Mouse (Mus musculus) heart, adult 2 months (tissue): ENCODE results near the gene Snx11. TPM values are rescaled to one million over a fixed set of nuclear protein-coding genes. Genes with fewer than 3 reads are reported as not detected.

Experiments used
- DNase-seq, 2 experiments: peaks; one replicate each; pipeline ENCODE4 v3.0.0; 2021
- H3K27ac ChIP-seq: fragments of 200-600 bp; 2 replicates; pipeline ENCODE4 v1.8.1; 2022
- H3K27me3 ChIP-seq: fragments of 200-500 bp; 2 replicates; pipeline ENCODE4 v1.6.1; 2012; ENCODE audit warnings: mild to moderate bottlenecking, low read length, inconsistent platforms, mixed read lengths; ENCODE audit not compliant: control insufficient read depth, insufficient read depth
- H3K36me3 ChIP-seq: fragments of 200-500 bp; 2 replicates; pipeline ENCODE4 v1.6.1; 2012; ENCODE audit warnings: low read length, inconsistent platforms; ENCODE audit not compliant: control insufficient read depth, insufficient read depth
- H3K4me1 ChIP-seq: fragments of 200-500 bp; 2 replicates; pipeline ENCODE4 v1.6.1; 2011; ENCODE audit warnings: low read length; ENCODE audit not compliant: control insufficient read depth, insufficient read depth
- H3K4me3 ChIP-seq: fragments of 200-600 bp; 2 replicates; pipeline ENCODE4 v1.8.1; 2022
- H3K79me2 ChIP-seq: fragments of 200-500 bp; replicated peaks from 2 replicates; pipeline ENCODE4 v1.6.1; 2012; ENCODE audit warnings: mild to moderate bottlenecking, inconsistent platforms, low read length, moderate library complexity, mixed read lengths; ENCODE audit not compliant: control insufficient read depth, insufficient read depth
- H3K9ac ChIP-seq: fragments of 200-500 bp; 2 replicates; pipeline ENCODE4 v1.6.1; 2012; ENCODE audit warnings: low read depth, mild to moderate bottlenecking, control low read depth, inconsistent platforms, low read length, mixed read lengths
- CTCF ChIP-seq: fragments of 200-600 bp; IDR thresholded peaks from 2 replicates; pipeline ENCODE4 v1.8.1; 2022; ENCODE audit warnings: antibody characterized with exemption, mild to moderate bottlenecking, moderate library complexity
- EP300 ChIP-seq: fragments of 200-500 bp; IDR thresholded peaks from 2 replicates; pipeline ENCODE4 v1.6.1; 2011; ENCODE audit warnings: low read depth, low read length, control low read depth; ENCODE audit not compliant: insufficient read depth
- POLR2A ChIP-seq: fragments of 200-500 bp; IDR thresholded peaks from 2 replicates; pipeline ENCODE4 v1.6.1; 2011; ENCODE audit warnings: mild to moderate bottlenecking, low read depth, low read length, control low read depth; ENCODE audit not compliant: insufficient read depth
- WGBS: fragments of 180-500 bp; shearing (Covaris S2); methylation state at CpG from one replicate; pipeline ENCODE4 v1.1.7; 2018; 5-methylcytosine and 5-hydroxymethylcytosine counted together
- intact Hi-C: fragments of 180-260 bp; cut with DNase I; formaldehyde crosslinking; loops from one replicate; pipeline ENCODE4 v1.15.1; 2025
- polyA plus RNA-seq: library from polyadenylated mRNA; depleted of rRNA; stranded (reverse); fragments of >200 nt; gene quantifications from 2 replicates; pipeline ENCODE4 v1.2.3, GENCODE M21; 2012
- total RNA-seq, 2 experiments: library from RNA; stranded (reverse); gene quantifications; 2 replicates each; pipeline ENCODE4 v1.2.3; 2021

Gene Snx11
- total and polyA plus RNA-seq, 3 experiments = 11.1 to 12.5 (median 11.6) TPM

- intact Hi-C loops = loop anchor here (2.0 to 5.0 kb wide), 2 partner anchors 15 to 86 kb away; no protein-coding TSS in a partner anchor
- TF ChIP-seq POLR2A (no peak), CTCF (peak; percentile 47), EP300 (no peak)
- no peak overlapping the region for H3K9ac ChIP-seq
- DNase-seq = no peak
- peak overlapping the region; percentile 75 for H3K27ac ChIP-seq
- H3K27me3 ChIP-seq = no peaks in the 10 kb centered on the region
- 0 out of 2 replicates have a peak, but pooled peaks cover 2% of the 10 kb centered on the region for H3K36me3 ChIP-seq
- peaks cover 9% of the 10 kb centered on the region for H3K4me1 ChIP-seq
- no peak overlapping the region for H3K4me3 ChIP-seq
- H3K79me2 ChIP-seq = no peaks in the 10 kb centered on the region
- WGBS = 47% methylated on average over 3 of the region's 3 CpGs
Observed at GRCm38 (mm10) chr11:96776068-96776467, 1.3 kb downstream of the Snx11 start.

GRCm38 (mm10) chr11:96775665-96776064 lies 1.7 kb downstream of the Snx11 start:
- Histone ChIP-seq H3K27ac (peak overlapping the region; percentile 75), H3K79me2 (no peaks in the 10 kb centered on the region), H3K36me3 (0 out of 2 replicates have a peak, but pooled peaks cover 2% of the 10 kb centered on the region), H3K27me3 (no peaks in the 10 kb centered on the region), H3K4me1 (peaks cover 9% of the 10 kb centered on the region), H3K4me3 (no peak overlapping the region), H3K9ac (peak overlapping the region; percentile 15; the same call in 1 of the 2 replicates)
- DNase-seq = no peak
- WGBS = 47% methylated on average over 7 of the region's 7 CpGs
- TF ChIP-seq EP300 (no peak), CTCF (no peak), POLR2A (no peak)
- intact Hi-C loops = loop anchor here (2.0 to 5.0 kb wide), 3 partner anchors 13 to 87 kb away; partner anchors contain the start of gene Cbx1

- H3K27ac ChIP-seq = peak overlapping the region; percentile 75
- H3K27me3 ChIP-seq = no peaks in the 10 kb centered on the region
- 0 out of 2 replicates have a peak, but pooled peaks cover 2% of the 10 kb centered on the region for H3K36me3 ChIP-seq
- peaks cover 9% of the 10 kb centered on the region for H3K4me1 ChIP-seq
- intact Hi-C loops = loop anchor here (2.0 to 5.0 kb wide), 2 partner anchors 14 to 87 kb away; partner anchors contain the start of gene Cbx1
- no peak for TF ChIP-seq EP300
- no peak for TF ChIP-seq CTCF
- TF ChIP-seq POLR2A = no peak
- 58% methylated on average over 8 of the region's 8 CpGs for WGBS
- DNase-seq = no peak
- no peaks in the 10 kb centered on the region for H3K79me2 ChIP-seq
- H3K9ac ChIP-seq = peak overlapping the region; percentile 55
- no peak overlapping the region for H3K4me3 ChIP-seq
Observed at GRCm38 (mm10) chr11:96775063-96775462, 2.3 kb downstream of the Snx11 start.

GRCm38 (mm10) chr11:96774536-96774935 lies 2.8 kb downstream of the Snx11 start:
- Histone ChIP-seq H3K4me1 (peaks cover 9% of the 10 kb centered on the region), H3K4me3 (no peak overlapping the region), H3K27me3 (no peaks in the 10 kb centered on the region), H3K27ac (peak overlapping the region; percentile 75), H3K79me2 (no peaks in the 10 kb centered on the region), H3K36me3 (0 out of 2 replicates have a peak, but pooled peaks cover 2% of the 10 kb centered on the region), H3K9ac (peak overlapping the region; percentile 55; the same call in 1 of the 2 replicates)
- intact Hi-C loops = loop anchor here (2.0 kb wide), 1 partner anchor 14 kb away; the partner anchor contains the start of gene Cbx1
- 71% methylated on average over 3 of the region's 3 CpGs for WGBS
- DNase-seq = no peak
- TF ChIP-seq CTCF (peak; percentile 36), POLR2A (no peak), EP300 (no peak)

DNA sequence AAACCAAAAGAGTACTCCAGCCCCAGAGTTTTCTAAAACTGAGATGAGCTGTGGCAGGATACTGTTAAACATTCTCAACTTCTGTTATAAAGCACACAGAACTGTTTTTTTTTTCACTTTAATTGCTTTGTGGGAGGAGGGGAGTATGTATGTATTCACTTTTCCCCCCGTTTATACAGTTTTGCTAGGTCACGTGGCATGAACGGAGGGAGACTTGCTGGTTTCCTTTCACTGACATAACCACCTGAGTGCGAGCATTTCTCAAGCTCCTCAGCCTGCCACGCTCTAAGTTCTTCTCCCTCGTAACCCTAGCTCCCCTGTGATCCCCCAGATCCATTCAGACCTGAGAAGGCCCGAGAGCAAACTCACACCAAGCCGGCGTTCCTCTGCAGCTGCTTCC lies 4.9 kb downstream of the Snx11 start:
- H3K9ac ChIP-seq = no peak overlapping the region
- TF ChIP-seq POLR2A (no peak), EP300 (no peak), CTCF (no peak)
- intact Hi-C loops = no loop called here
- DNase-seq = no peak
- 0 out of 2 replicates have a peak, but pooled peaks cover 2% of the 10 kb centered on the region for H3K36me3 ChIP-seq
- WGBS = 92% methylated on average over 9 of the region's 9 CpGs
- no peaks in the 10 kb centered on the region for H3K27me3 ChIP-seq
- peaks cover 9% of the 10 kb centered on the region for H3K4me1 ChIP-seq
- no peak overlapping the region for H3K4me3 ChIP-seq
- H3K79me2 ChIP-seq = no peaks in the 10 kb centered on the region
- no peak overlapping the region for H3K27ac ChIP-seq

DNA sequence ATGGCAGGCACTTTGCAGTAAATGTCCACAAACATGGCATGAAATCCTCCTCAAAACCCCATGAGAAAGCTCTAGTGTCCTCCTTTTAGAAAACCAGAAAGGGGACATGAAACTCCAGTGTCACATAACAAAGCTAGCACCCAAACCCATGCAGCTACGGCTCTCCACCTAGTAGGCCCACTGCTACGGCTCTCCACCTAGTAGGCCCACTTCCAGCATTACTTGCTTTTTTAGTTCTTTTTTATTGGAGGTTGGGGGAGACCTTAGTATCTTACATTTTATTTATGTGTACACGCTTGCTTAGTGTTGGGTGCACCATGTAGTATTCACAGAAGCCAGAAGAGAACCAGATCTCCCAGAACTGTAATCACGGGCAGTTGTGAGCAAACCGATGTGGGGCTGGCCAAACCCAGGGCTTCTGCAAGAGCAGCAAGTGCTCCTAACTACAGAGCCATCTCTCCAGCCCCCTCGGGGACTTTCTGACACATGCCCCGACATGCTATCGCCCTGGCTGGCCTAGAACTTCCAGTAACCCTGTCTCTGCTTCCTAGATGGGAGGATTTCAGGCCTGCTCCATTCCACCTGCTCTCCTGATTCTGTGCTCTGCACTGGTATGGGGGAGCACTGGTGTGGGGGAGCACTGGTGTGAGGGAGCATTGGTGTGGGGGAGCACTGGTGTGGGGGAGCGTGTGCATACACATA lies 5.9 kb downstream of the Snx11 start:
- WGBS = 95% methylated on average over 9 of the region's 9 CpGs
- Histone ChIP-seq H3K9ac (no peak overlapping the region), H3K4me1 (peaks cover 5% of the 10 kb centered on the region), H3K27me3 (no peaks in the 10 kb centered on the region), H3K36me3 (0 out of 2 replicates have a peak, but pooled peaks cover 2% of the 10 kb centered on the region), H3K4me3 (no peak overlapping the region), H3K79me2 (no peaks in the 10 kb centered on the region), H3K27ac (no peak overlapping the region)
- TF ChIP-seq POLR2A = no peak
- TF ChIP-seq CTCF = no peak
- TF ChIP-seq EP300 = no peak
- no peak for DNase-seq
- intact Hi-C loops = no loop called here
